Mouse (Mus musculus): ENCODE results near the gene Pcmt1.
A peak's percentile ranks its signal among the peaks of the same experiment; 100 is the strongest.

DNA sequence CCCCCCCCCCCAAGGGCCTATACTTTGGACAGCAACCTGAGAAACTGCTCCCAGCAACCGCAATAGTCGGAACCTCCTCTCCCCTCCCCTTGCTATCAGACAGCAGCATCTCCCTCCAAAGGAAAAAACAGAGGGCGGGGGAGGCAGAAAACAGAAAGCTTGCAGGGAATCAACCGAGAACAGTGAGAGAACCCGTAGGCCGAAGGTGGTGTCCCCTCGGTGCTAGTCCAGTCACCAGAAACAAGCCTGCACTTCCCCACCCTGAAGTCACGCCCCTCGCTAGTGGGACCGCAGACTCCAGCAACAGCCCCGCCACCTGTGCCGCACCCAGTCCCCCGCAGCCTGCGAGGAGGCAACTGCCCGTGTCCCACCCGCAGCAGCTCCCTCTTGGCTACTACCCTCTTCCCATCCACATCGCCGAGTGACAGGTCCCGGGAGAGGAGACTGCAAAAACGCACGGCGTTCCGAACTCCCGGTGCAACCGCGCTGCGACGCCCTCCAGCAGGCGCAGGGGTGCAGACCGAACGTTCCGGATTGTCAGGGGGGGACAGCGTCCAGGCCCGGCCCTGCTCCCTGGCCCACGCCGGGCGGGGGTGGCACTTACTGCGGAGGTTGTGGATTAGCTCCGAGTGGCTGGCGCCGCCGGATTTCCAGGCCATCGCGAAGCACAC is 18.3 kb downstream of the Pcmt1 start:
- TF ChIP-seq GATA1 (IDR thresholded peaks at IDR 0.05; ENCODE audit: low read length) (peak; percentile 89), TAL1 (IDR thresholded peaks at IDR 0.05; ENCODE audit: low read length) (no peak)

Data from erythroblast, embryonic 14.5 days (primary cell).